ENCODE assay signal across 8 mouse cellular contexts in the genomic region with DNA sequence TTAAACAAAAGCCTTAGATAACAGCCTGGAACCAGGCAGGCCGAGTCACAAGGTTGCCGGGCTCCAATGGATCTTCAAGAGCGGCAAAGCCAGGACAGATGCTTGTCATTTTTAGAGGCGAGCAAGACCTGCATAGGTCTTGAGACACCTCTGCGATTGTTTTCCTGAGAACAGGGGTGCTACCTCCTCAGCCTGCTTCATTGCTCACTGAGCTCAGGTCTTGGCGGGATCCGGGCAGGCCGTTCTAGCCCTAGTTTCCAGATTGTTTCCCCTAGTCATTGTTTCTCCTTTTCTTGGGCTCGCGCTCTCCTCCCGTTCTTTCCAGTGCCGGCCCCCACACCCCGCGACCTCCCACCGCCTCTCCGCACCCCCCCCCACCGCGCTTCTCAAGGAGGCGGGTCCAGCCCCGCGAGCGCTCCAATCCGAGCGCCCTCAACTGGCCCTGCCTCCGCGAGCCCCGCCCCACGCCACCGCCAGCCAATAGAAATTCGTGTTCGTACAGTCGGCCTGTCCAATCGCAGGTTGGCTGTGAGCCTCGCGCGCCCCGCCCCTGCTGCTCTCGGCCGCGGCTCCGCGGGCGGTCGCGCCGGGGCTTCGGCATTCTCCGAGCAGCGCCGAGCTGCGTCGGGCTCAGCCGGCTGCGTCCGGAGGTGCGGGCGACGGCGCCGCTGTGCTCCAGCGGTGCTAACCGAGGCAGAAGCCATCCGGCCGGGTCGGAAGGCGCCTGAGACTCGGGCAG. TPM values are rescaled to one million over a fixed set of nuclear protein-coding genes. Genes with fewer than 3 reads are reported as not detected.
A peak's percentile ranks its signal among the peaks of the same experiment; 100 is the strongest.
DNase-seq lines count a peak whose midpoint lies in the region; ATAC-seq and TF ChIP-seq lines count a peak whose summit lies in the region.

Gene Fam102a, plus strand, starts transcription at position 600 of the 739 bp plus-strand sequence.

- intact Hi-C loops in heart, postnatal 36 days (cut with DNase I), result loop anchor here (2.0 kb wide), 2 partner anchors 24 to 48 kb away; no protein-coding TSS in a partner anchor

- WGBS in forebrain, embryonic 16.5 days, result under 1% methylated on average over 67 of the region's 67 CpGs
- WGBS in lung, embryonic 15.5 days, result under 1% methylated on average over 65 of the region's 67 CpGs

- H3K27me3 ChIP-seq in forebrain, embryonic 16.5 days (replicated peaks; ENCODE audit: control insufficient read depth, insufficient read depth, low read length), result no peaks in the 10 kb centered on the region
- no peaks in the 10 kb centered on the region for H3K27me3 ChIP-seq in lung, embryonic 15.5 days

- H3K4me3 ChIP-seq in ES-E14 (ENCODE audit: insufficient read depth in 1 of 2, low read depth in 1 of 2, low read length in 2 of 2, poor library complexity in 1 of 2, severe bottlenecking in 1 of 2), result peak within 1 kb of the TSS; percentile 92 to 97
- peak within 1 kb of the TSS; percentile 87 for H3K4me3 ChIP-seq in forebrain, embryonic 16.5 days (replicated peaks; ENCODE audit: low read length)
- H3K4me3 ChIP-seq in lung, embryonic 15.5 days, result peak within 1 kb of the TSS; percentile 67

- peaks cover 2% of the 10 kb centered on the region; the same call in 1 of the 2 replicates for H3K36me3 ChIP-seq in ES-E14 (ENCODE audit: control insufficient read depth, insufficient read depth, low read length, poor library complexity, severe bottlenecking)
- H3K36me3 ChIP-seq in forebrain, embryonic 16.5 days (ENCODE audit: control insufficient read depth, insufficient read depth), result no peaks in the 10 kb centered on the region
- no peaks in the 10 kb centered on the region for H3K36me3 ChIP-seq in lung, embryonic 15.5 days

- peak; percentile 97 for ATAC-seq in forebrain, embryonic 16.5 days
- ATAC-seq in lung, embryonic 15.5 days (ENCODE audit: borderline replicate concordance, extremely low read depth, low FRiP score, low TSS enrichment), result peak; percentile 96

- H3K4me2 ChIP-seq in forebrain, embryonic 16.5 days (ENCODE audit: low read length), result peak within 1 kb of the TSS; percentile 91
- peak within 1 kb of the TSS; percentile 77 for H3K4me2 ChIP-seq in lung, embryonic 15.5 days

- peak within 1 kb of the TSS; percentile 74 for H3K27ac ChIP-seq in ES-E14 (ENCODE audit: insufficient read depth, low read depth, low read length, poor library complexity, severe bottlenecking)
- H3K27ac ChIP-seq in forebrain, embryonic 16.5 days (ENCODE audit: low read length), result peak within 1 kb of the TSS; percentile 88
- peak within 1 kb of the TSS; percentile 98 for H3K27ac ChIP-seq in lung, embryonic 15.5 days

- peaks cover 5 to 26% of the 10 kb centered on the region in 2 experiments; a peak in 2 of 4 replicates for H3K4me1 ChIP-seq in ES-E14 (ENCODE audit: control insufficient read depth in 2 of 2, insufficient read depth in 2 of 2, low read length in 2 of 2, poor library complexity in 1 of 2)
- peaks cover 46% of the 10 kb centered on the region for H3K4me1 ChIP-seq in forebrain, embryonic 16.5 days (replicated peaks; ENCODE audit: control insufficient read depth, insufficient read depth, low read length)
- peaks cover 58% of the 10 kb centered on the region for H3K4me1 ChIP-seq in lung, embryonic 15.5 days

- H3K9ac ChIP-seq in ES-E14 (ENCODE audit: insufficient read depth, low read depth, low read length, poor library complexity, severe bottlenecking), result peak within 1 kb of the TSS; percentile 89
- peak within 1 kb of the TSS; percentile 90 for H3K9ac ChIP-seq in forebrain, embryonic 16.5 days (replicated peaks; ENCODE audit: low read depth, low read length)
- peak within 1 kb of the TSS; percentile 87 for H3K9ac ChIP-seq in lung, embryonic 15.5 days

- no peaks in the 10 kb centered on the region for H3K9me3 ChIP-seq in ES-E14 (ENCODE audit: control insufficient read depth, insufficient read depth, low read depth, low read length)
- H3K9me3 ChIP-seq in forebrain, embryonic 16.5 days (ENCODE audit: control insufficient read depth, low read length), result no peaks in the 10 kb centered on the region
- no peaks in the 10 kb centered on the region for H3K9me3 ChIP-seq in lung, embryonic 15.5 days

- in situ Hi-C loops in ES-E14 (cut with MboI; ENCODE audit: low sequenced_read_pairs in 2 of 2, unreplicated experiment in 2 of 2), result no loop called here

- DNase-seq in ES-E14 (ENCODE audit: low read depth, low spot score), result peak; percentile 92
- peak; percentile 99 for DNase-seq in cerebellum, adult 11-12 months
- DNase-seq in heart, postnatal 36 days, result peak; percentile 98
- peak; percentile 97 to 98 for DNase-seq in layer of hippocampus, adult 8-10 months (ENCODE audit: low spot score in 2 of 2)
- peak; percentile 98 for DNase-seq in ovary, adult 18-20 months (ENCODE audit: low spot score)
- DNase-seq in thymus, postnatal 0 days (ENCODE audit: low spot score), result peak; percentile 98

TF ChIP-seq in ES-E14, 5 proteins besides CTCF, POLR2A, EP300 and RAD21:
- TF ChIP-seq HCFC1 (IDR thresholded peaks at IDR 0.05; ENCODE audit: borderline replicate concordance, insufficient read depth, low read length), result 0 out of 2 replicates have a peak, but pooled peaks have one; percentile 40
- no peak for TF ChIP-seq ZNF384 (IDR thresholded peaks at IDR 0.05; ENCODE audit: low read depth, low read length)
- no peak for TF ChIP-seq CHD2 (IDR thresholded peaks at IDR 0.05; ENCODE audit: low read depth, low read length)
- TF ChIP-seq MAFK (IDR thresholded peaks at IDR 0.05; ENCODE audit: insufficient read depth, low read depth, low read length), result no peak
- TF ChIP-seq ZC3H11A (IDR thresholded peaks at IDR 0.05; ENCODE audit: borderline replicate concordance, low read depth, low read length), result no peak

RNA-seq across cellular contexts. Expression of gene Fam102a, which starts in this region (rescaled TPM):
- total RNA-seq in ES-E14 (2012; rRNA removed), result 11.6 TPM in 2 replicates
- 4.7 and 5.6 TPM in 2 replicates for polyA plus RNA-seq in forebrain, embryonic 16.5 days (2015; fragmentation: Nextera tagmentation; extraction: Ambion mirVana)
- 10 to 100 TPM in 1 of 2 experiments, 1 to 10 TPM in 1; 8.9 to 10.6 TPM for total RNA-seq in heart, postnatal 36 days (2021)
- 10 to 100 TPM; 69.9 to 81.1 (median 75.7) TPM for total RNA-seq in layer of hippocampus, adult 8-10 months (2022)
- polyA plus RNA-seq in lung, embryonic 15.5 days (2015; fragmentation: Nextera tagmentation; extraction: Ambion mirVana), result 12.3 and 12.6 TPM in 2 replicates
- 8.4 and 8.9 TPM in 2 replicates for polyA plus RNA-seq in thymus, postnatal 0 days (2015; fragmentation: Nextera tagmentation; extraction: Ambion mirVana)

Comparison
In these comparisons a context has a peak if more than half of its experiments do, and no peak if none do; other contexts are left out.
1. Peak in every context shown above with its lines: DNase-seq, ATAC-seq, H3K4me3 ChIP-seq and H3K27ac ChIP-seq.